Mouse (Mus musculus) megakaryocyte, embryonic 14.5 days (primary cell): ENCODE measurements around the gene Arhgap35.

Experiments
- FLI1 ChIP-seq: IDR thresholded peaks from 2 replicates; pipeline ENCODE4 v1.6.1; 2012; ENCODE audit warnings: low read length, inconsistent platforms, mixed read lengths
- GATA1 ChIP-seq: IDR thresholded peaks from 3 replicates; pipeline ENCODE4 v1.6.1; 2012; ENCODE audit warnings: mixed read lengths, low read length, inconsistent platforms, borderline replicate concordance

GRCm38 (mm10) chr7:16544770-16545169, 70.0 kb downstream of the Arhgap35 start:
- TF ChIP-seq FLI1 (no peak), GATA1 (no peak)
